Mouse (Mus musculus): ENCODE data around the gene Arid3b. TPM values are rescaled to one million over a fixed set of nuclear protein-coding genes. Genes with fewer than 3 reads are reported as not detected.

Arid3b gene
- polyA plus RNA-seq, 1 experiment from 2014 or later: 11.3 TPM

DNA sequence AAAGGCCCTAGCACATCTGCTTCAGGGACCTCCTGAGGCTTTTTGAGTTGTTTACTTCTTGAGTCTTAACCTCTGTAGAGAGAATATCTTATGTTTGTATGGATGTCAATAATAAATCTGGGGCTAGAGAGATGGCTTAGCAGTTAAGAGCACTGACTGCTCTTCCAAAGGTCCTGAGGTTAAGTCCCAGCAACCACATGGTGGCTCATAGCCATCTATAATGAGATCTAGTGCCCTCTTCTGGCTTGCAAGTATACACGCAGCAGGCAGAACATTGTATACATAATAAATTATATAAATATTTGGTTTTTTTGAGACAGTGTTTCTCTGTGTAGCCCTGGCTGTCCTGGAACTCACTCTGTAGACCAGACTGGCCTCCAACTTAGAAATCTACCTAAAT, 62.4 kb downstream of the Arid3b start:
- no peaks in the 10 kb centered on the region for H3K27me3 ChIP-seq (replicated peaks)
- no peak overlapping the region for H3K4me3 ChIP-seq
- no peak for ATAC-seq (ENCODE audit: extremely low read depth, insufficient number of reproducible peaks, low FRiP score, low TSS enrichment)
- H3K36me3 ChIP-seq: no peaks in the 10 kb centered on the region
- no peak overlapping the region; the same call in 1 of the 2 replicates for H3K4me2 ChIP-seq
- 17% methylated on average over 1 of the region's 1 CpGs for WGBS
- no peaks in the 10 kb centered on the region for H3K9me3 ChIP-seq
- H3K9ac ChIP-seq: no peak overlapping the region
- peaks cover 49% of the 10 kb centered on the region for H3K4me1 ChIP-seq
- H3K27ac ChIP-seq (replicated peaks): peak overlapping the region; percentile 13; the same call in 1 of the 2 replicates

DNA sequence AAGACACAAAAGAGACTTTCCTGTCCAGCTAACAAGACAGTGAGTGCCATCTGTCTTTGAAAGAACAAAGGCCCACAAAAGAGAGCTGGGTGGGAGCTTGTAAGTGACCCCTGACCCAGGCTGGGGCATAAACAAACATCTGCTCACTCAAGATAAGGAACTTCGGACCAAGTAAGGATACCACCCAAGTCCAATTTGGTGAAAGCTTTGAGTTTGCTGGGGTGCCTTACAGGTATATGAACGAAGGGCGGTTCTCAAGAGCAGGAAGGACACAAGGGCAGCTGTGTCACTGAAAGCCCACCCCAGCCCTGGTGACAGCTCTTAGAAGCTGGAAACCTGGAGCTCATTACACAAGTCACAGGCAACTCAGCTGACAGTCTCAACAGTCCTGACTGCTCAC, 62.8 kb downstream of the Arid3b start:
- Histone ChIP-seq H3K9me3 (no peaks in the 10 kb centered on the region), H3K27ac (replicated peaks) (peak overlapping the region; percentile 13; the same call in 1 of the 2 replicates)
- WGBS: 40% methylated on average over 3 of the region's 3 CpGs

DNA sequence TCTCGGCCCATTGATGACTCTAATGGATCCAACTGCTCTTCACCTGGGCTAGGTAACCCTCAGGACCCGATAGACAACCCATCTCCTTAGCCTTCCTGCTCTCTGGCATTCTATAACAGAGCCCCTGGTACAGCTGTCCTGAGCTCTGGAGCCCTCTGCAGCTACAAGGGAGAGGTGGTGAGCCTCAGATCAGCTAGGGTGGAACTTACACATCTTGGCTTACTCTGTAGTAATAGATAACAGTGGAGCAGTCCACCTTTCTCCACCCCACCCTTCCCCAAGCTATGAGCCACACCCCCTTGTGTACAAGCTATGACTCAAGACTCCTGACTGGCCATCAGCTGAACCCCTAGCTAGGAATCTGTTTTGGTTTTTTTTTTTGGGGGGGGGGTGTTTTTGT, 65.8 kb downstream of the Arid3b start:
- Histone ChIP-seq H3K27me3 (replicated peaks) (no peaks in the 10 kb centered on the region), H3K9ac (no peak overlapping the region), H3K27ac (replicated peaks) (peak overlapping the region; percentile 77), H3K4me1 (peaks cover 75% of the 10 kb centered on the region), H3K4me3 (no peak overlapping the region), H3K4me2 (peak overlapping the region; percentile 41; the same call in 1 of the 2 replicates), H3K36me3 (no peaks in the 10 kb centered on the region), H3K9me3 (no peaks in the 10 kb centered on the region)
- peak; percentile 65 for ATAC-seq (ENCODE audit: extremely low read depth, insufficient number of reproducible peaks, low FRiP score, low TSS enrichment)
- 70% methylated on average over 2 of the region's 2 CpGs for WGBS

More for the DNA sequence above, 62.8 kb downstream of the Arid3b start:
- H3K9ac ChIP-seq: no peak overlapping the region
- ATAC-seq (ENCODE audit: extremely low read depth, insufficient number of reproducible peaks, low FRiP score, low TSS enrichment): no peak
- H3K4me2 ChIP-seq: peak overlapping the region; percentile 8
- H3K4me3 ChIP-seq: no peak overlapping the region
- peaks cover 53% of the 10 kb centered on the region for H3K4me1 ChIP-seq
- H3K36me3 ChIP-seq: no peaks in the 10 kb centered on the region
- no peaks in the 10 kb centered on the region for H3K27me3 ChIP-seq (replicated peaks)

DNA sequence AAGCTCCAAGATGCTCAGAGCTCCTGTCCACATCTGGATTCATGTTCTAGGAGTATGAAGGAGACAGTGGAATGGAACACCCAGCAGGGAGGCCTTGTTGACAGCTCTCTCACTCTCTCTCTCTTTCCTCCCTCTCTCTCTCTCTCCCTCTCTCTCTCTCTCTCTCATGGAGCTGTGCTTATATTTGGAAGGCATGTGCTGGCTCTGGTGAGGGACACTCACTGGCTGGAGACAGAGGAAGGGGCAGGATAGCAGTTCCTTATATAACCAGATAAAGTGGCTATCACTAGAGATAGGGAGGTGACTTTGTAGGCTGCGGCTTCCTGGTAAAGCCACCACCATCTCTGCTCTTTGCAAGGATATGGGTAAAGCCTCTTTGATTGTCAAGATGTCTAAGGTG, 66.4 kb downstream of the Arid3b start:
- Histone ChIP-seq H3K9ac (peak overlapping the region; percentile 64), H3K4me3 (no peak overlapping the region), H3K27me3 (replicated peaks) (no peaks in the 10 kb centered on the region), H3K9me3 (no peaks in the 10 kb centered on the region), H3K4me2 (peak overlapping the region; percentile 41), H3K4me1 (peaks cover 75% of the 10 kb centered on the region), H3K27ac (replicated peaks) (peak overlapping the region; percentile 77), H3K36me3 (no peaks in the 10 kb centered on the region)
- no peak for ATAC-seq (ENCODE audit: extremely low read depth, insufficient number of reproducible peaks, low FRiP score, low TSS enrichment)
- WGBS: 37% methylated on average over 1 of the region's 1 CpGs

DNA sequence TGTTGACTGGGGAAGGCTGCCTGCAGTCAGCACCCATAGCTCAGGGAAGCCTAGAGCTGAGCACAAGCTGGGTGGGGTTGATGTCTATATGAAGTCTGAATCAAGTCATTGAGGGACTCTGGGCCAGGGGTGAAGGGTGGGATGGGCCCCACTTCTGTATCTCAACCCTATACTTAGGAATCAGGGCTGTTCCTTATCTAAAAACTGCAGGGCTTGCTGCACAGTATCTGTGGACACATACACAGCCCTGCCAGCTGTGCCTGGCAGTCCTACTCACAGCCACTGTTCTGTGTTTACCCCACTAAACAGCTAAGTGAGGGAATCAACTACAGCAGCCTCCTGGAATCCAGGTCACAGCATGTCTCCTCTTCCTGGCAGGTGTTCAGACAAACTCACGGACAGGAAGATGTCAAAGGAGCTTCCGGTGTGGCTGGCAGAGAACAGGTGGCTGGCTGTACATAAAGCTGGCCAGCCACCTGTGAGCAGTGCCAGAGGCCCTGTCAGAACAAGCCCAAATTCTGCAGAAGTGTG, 67.0 kb downstream of the Arid3b start:
- no peaks in the 10 kb centered on the region for H3K36me3 ChIP-seq
- peak; percentile 14; the same call in 1 of the 2 replicates for ATAC-seq (ENCODE audit: extremely low read depth, insufficient number of reproducible peaks, low FRiP score, low TSS enrichment)
- H3K4me2 ChIP-seq: peak overlapping the region; percentile 41
- 58% methylated on average over 2 of the region's 2 CpGs for WGBS
- no peaks in the 10 kb centered on the region for H3K9me3 ChIP-seq
- H3K27me3 ChIP-seq (replicated peaks): no peaks in the 10 kb centered on the region
- peak overlapping the region; percentile 77 for H3K27ac ChIP-seq (replicated peaks)
- no peak overlapping the region for H3K4me3 ChIP-seq
- peak overlapping the region; percentile 64 for H3K9ac ChIP-seq
- H3K4me1 ChIP-seq: peaks cover 72% of the 10 kb centered on the region

DNA sequence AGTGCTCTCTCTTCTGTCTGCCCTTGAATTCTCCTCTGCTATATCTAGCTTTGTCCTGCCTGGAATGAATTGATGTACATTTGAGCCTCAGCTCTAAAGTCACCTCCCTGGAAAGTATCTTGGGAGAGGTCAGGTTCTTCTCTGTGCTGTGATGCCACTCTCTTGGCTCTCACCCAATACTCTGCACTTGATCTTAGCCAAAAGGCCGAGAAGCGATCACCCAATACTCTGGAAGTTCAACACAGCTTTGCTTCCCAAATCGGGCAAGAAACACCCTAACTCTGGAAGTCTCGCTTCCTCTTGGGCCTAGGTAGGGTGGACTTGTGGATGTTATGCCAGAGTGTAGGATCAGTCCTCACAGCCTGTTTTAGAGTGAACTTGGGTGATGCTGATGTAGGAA, 69.4 kb downstream of the Arid3b start:
- no peak for ATAC-seq (ENCODE audit: extremely low read depth, insufficient number of reproducible peaks, low FRiP score, low TSS enrichment)
- peak overlapping the region; percentile 88 for H3K4me2 ChIP-seq
- H3K4me1 ChIP-seq: peaks cover 75% of the 10 kb centered on the region
- H3K9me3 ChIP-seq: no peaks in the 10 kb centered on the region
- H3K9ac ChIP-seq: peak overlapping the region; percentile 99
- H3K27me3 ChIP-seq (replicated peaks): no peaks in the 10 kb centered on the region
- H3K27ac ChIP-seq (replicated peaks): peak overlapping the region; percentile 100
- WGBS: 81% methylated on average over 4 of the region's 4 CpGs
- H3K36me3 ChIP-seq: no peaks in the 10 kb centered on the region
- peak overlapping the region; percentile 97; the same call in 1 of the 2 replicates for H3K4me3 ChIP-seq

DNA sequence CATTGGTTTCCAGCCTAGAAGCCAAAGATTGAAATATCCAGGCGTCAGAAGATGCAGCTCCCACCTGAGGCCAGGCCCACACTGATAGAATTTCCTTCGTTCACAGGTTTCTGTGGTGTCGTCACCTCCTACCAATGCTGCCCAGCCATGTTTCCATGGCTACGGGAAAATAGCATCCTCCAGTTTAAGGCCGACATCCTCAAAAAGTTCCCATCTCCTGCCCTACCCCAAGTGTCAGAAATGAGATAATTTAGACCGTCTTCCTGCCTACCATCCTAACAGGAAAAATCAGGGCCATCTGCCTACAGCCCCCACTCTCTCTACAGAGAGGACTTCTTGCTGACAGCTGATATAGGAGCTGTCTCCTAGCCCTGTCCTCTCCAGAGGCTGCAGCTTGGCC, 70.2 kb downstream of the Arid3b start:
- Histone ChIP-seq H3K4me1 (peaks cover 75% of the 10 kb centered on the region), H3K27ac (replicated peaks) (peak overlapping the region; percentile 100), H3K27me3 (replicated peaks) (no peaks in the 10 kb centered on the region), H3K9ac (peak overlapping the region; percentile 99), H3K9me3 (no peaks in the 10 kb centered on the region), H3K4me2 (peak overlapping the region; percentile 88), H3K36me3 (peaks cover 5% of the 10 kb centered on the region), H3K4me3 (peak overlapping the region; percentile 97)
- 32% methylated on average over 6 of the region's 6 CpGs for WGBS
- ATAC-seq (ENCODE audit: extremely low read depth, insufficient number of reproducible peaks, low FRiP score, low TSS enrichment): no peak

DNA sequence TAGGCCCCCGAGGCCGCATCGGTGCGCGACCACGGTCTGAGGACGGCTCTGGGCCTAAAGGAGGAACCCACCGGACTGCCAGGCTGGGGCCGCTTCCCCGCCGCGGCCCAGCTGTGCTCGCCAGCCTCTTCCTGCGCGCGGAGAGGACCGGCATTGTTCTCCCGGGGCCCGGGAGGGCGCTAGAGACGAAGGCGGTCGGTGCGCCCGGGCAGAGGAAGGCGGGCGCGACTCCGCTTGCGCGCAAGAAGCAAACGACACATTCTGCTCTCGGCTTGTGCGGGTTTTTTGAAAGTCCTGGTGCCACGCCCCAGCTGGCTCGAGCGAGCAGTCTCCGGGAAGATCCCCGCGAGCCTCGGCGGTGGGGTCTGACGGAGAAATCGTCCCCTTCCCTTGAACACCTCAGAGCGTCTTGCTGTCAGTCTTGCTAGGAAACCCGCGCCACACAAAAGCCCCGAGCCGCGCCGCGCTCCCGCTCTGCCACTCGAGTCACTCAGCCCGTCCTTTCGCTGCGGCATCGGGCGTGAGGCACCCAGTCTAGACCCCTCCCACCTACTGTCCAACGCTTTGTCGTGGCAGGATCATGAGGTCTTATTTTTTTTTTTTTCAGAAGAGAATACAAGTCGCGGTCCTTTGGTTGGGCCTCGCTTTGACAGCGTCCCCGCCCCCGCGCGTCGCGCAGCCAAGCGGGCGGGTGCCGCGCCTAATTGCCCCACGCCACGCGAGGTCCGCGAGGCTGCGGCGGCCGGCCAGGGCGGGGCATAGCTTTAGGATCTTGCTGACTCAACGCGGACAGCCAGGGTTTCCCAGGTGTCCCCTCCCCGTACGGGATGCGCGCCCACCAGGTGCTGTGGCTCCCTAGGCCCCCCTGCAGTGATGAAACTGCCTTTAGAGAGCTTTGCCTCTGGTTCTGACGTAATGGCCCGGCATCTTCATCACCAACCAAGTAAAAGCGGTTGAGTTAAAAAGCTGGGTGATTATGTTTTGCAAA, 70.9 kb downstream of the Arid3b start, which contains the start of gene Clk3:
Gene Clk3, minus strand, starts transcription at position 497 of the 988 bp plus-strand sequence.
- H3K36me3 ChIP-seq: peaks cover 13% of the 10 kb centered on the region
- H3K9me3 ChIP-seq: no peaks in the 10 kb centered on the region
- peak within 1 kb of the TSS; percentile 97 for H3K4me3 ChIP-seq
- under 1% methylated on average over 93 of the region's 93 CpGs for WGBS
- peak; percentile 11; the same call in 1 of the 2 replicates for ATAC-seq (ENCODE audit: extremely low read depth, insufficient number of reproducible peaks, low FRiP score, low TSS enrichment)
- peaks cover 72% of the 10 kb centered on the region for H3K4me1 ChIP-seq
- peak within 1 kb of the TSS; percentile 99 for H3K9ac ChIP-seq
- peak within 1 kb of the TSS; percentile 88 for H3K4me2 ChIP-seq
- no peaks in the 10 kb centered on the region for H3K27me3 ChIP-seq (replicated peaks)
- H3K27ac ChIP-seq (replicated peaks): peak within 1 kb of the TSS; percentile 100

DNA sequence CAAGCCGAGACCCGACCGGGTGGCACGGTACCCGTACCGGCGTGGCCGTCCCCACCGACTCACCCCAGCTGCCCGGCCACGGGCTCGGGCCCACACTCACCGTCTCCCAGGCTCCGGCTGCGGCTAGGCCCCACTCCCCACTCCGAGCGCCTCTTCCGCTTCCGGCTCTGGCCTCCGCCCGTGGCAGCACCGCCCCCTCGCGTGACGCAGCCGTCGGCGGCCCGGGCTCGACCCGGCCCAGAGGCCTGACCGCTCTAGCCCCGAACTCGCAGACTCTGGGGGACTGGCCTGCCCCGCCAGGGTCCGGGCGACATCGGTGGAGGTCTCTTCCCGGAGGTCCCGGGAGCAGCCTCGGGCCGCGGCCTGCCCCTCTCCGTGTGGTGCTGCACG, 71.6 kb downstream of the Arid3b start:
- peak overlapping the region; percentile 88 for H3K4me2 ChIP-seq
- H3K27ac ChIP-seq (replicated peaks): peak overlapping the region; percentile 100
- under 1% methylated on average over 45 of the region's 45 CpGs for WGBS

DNA sequence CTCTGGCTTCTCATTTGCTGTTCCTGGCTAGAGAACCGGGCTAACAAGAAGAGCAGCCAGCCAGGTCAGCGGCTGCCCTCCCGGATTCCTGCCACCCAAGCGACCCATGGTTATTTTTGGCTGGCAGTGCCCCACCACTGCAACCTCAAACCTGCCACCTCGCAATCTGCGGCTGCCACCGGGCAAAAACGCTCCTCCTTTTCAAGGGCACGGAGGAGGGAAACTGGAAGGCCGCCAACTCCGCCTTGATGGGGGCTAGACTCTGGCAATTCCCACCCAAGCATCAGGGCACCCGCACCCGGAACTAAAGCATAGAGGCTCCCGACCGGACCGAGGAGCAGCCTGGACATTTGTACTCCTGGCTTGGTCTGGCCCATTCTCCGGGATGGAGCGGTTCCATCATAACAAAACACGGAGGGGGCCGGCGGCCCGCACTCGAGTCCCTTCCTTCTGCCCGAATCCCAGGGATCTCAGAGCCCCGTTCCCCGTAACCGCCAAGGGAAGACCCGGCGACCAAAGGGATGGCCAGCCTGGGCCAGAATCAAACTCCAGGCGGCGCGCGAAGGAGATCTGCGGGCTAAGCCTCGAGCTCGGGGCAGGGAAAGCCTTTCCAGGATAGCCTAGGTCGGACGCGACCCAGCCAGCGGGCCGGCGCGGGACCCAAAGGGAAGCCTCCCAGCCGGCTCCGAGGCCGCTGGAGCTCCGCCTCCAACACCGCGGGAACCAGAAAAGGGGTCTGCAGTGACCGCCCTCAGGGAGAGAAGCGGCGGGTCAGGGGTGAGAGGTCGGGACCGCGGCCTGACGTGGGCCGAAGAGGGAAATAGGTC, 72.2 kb downstream of the Arid3b start:
- under 1% methylated on average over 57 of the region's 57 CpGs for WGBS
- Histone ChIP-seq H3K27ac (replicated peaks) (peak overlapping the region; percentile 100), H3K27me3 (replicated peaks) (no peaks in the 10 kb centered on the region), H3K9ac (peak overlapping the region; percentile 99), H3K4me2 (peak overlapping the region; percentile 88), H3K36me3 (peaks cover 26% of the 10 kb centered on the region), H3K9me3 (no peaks in the 10 kb centered on the region), H3K4me1 (peaks cover 70% of the 10 kb centered on the region), H3K4me3 (peak overlapping the region; percentile 97)
- peak; percentile 37 for ATAC-seq (ENCODE audit: extremely low read depth, insufficient number of reproducible peaks, low FRiP score, low TSS enrichment)

More for the DNA sequence above, 71.6 kb downstream of the Arid3b start:
- Histone ChIP-seq H3K4me3 (peak overlapping the region; percentile 97), H3K36me3 (peaks cover 20% of the 10 kb centered on the region), H3K27me3 (replicated peaks) (no peaks in the 10 kb centered on the region), H3K4me1 (peaks cover 71% of the 10 kb centered on the region), H3K9ac (peak overlapping the region; percentile 99), H3K9me3 (no peaks in the 10 kb centered on the region)
- peak; percentile 77 for ATAC-seq (ENCODE audit: extremely low read depth, insufficient number of reproducible peaks, low FRiP score, low TSS enrichment)
